Mouse (Mus musculus): ENCODE measurements around the gene 4931406C07Rik.
A peak's percentile ranks its signal among the peaks of the same experiment; 100 is the strongest.

4931406C07Rik gene

DNA sequence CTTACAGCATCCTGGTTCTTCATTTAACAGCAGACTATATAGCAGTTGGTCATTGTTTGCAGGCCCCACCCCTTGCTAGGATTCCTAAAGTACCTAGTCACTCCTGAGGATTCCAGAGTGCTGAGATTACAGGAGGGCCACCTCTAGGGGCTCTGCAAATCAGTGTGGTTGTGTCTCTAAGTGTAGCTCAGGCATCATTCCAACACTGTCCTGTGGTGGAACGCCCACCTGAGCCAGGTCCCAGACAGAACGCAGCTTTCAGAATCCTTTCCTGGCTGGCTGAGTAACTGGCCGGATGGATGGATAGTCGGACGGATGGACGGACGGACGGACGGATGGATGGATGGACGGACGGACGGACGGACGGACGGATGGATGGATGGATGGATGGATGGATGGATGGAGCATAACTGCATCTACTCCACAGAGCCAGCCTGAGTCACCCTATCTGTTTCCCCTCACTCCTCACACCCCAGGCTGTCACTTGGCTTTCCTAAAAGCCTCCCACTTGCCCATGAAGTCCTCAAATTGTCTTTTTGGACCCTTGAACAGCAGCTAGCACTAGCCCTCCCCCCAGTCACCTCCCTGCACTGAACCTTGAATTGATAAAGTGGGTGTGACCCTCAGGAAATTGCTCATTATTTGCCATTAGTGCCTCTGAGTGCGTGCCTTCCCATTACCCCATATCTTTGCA is 67.8 kb downstream of the 4931406C07Rik start:
- peak; percentile 17 for DNase-seq (ENCODE audit: low spot score)

DNA sequence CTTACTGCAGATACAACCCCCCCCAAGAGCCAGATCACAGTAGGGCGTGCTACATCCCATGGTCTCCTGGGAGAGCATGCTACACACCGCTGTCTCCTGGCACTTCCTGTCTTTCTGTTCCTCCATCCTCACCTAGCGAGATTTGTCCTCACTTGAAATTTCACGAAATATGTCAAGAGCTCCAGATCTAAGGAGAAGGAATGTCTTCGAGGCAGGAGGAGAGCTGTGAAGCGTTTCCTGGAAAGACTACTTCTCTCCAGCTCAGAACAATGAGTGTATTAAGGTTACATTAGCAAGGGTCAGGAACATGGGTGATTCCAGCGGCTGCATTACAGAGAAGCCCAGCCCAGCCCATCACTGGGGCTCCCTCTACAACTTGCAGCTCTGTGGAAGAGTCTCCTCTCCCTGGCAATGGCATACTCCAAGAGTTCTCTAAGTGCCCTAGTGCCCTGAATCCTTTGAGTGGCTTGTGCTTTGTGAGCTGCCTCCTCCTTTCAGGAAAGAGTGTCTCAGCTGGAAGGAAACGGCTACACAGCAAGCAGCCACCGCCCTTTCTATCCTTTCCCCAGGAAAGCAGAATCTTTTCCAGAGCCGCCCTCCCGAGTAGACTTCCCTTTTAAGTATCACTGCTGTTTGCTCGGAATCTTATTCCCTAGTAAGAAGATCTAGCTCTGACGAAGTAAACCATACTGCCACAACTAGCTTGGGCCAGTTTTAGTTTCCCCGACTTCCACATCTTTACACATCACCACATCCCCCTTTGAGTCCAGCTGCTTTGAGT is 68.5 kb downstream of the 4931406C07Rik start:
- no peak for DNase-seq (ENCODE audit: low spot score)

DNA sequence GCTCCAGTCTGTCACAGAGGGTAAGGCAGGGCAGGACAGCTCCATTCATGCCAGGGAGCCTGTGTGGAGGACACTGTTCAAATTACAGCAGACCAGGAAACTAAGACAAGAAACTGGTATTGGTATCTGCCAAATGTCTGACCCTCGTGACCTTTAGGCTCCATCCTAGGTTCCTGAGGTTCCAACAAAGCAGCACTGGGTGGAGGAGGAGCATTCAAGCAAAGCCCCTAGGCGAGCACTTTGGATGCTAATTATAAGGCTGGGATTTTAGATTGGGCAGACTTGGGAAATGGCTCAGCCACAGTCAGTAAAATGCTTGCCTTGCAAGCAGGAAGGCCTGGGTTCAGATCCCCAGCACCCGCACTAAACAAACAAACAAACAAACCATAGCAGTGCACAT is 70.3 kb downstream of the 4931406C07Rik start:
- no peak for DNase-seq (ENCODE audit: low spot score)

DNA sequence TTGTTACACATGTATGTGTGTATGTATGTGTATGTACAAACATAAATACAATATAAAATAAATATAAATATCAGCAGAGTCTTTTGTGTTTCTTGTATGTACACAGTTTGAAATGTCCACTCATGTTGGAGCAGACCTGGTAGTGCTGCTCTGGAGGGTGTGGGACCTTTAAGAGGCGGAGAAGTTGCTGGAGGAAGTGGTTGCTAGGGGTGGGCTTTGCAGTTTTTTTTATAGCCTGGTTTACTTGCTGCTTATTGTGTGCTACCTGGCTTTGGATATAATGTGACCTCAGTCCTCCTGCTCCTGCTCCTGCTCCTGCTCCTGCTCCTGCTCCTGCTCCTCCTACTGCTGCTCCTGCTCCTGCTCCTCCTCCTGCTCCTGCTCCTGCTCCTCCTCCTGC is 72.6 kb downstream of the 4931406C07Rik start:
- no peak for DNase-seq (ENCODE audit: low spot score)

Measured in urinary bladder, postnatal 14 days (tissue).